Mouse (Mus musculus): ENCODE measurements around the gene Xntrpc.

DNA sequence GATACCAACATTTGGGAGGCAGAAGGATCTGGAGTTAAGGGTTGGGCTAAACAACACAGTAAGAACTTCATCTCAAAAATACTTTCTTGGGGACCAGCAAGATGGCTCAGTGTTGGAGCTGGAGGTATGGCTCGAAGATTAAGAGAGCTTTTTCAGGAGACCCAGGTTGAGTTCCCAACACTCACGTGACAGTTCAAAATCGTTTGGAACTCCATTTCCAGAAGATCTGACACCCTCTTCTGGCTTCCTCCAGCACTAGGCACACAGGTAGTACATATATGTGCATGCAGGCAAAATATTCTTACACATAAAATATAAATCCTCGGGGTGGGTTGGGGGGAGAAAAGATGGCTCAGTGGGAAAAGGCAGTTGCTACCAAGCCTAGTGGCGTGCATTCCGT, 850 bp downstream of the Xntrpc start:
- TF ChIP-seq CTCF (IDR thresholded peaks at IDR 0.05; ENCODE audit: extremely low read depth, insufficient read depth, low read length) (no peak), POLR2A (IDR thresholded peaks at IDR 0.05; ENCODE audit: extremely low read depth, insufficient read depth, low read length) (no peak)
